Mouse (Mus musculus) small intestine, adult 2 months (tissue): ENCODE results near the gene Rragb. TPM values are rescaled to one million over a fixed set of nuclear protein-coding genes. Genes with fewer than 3 reads are reported as not detected.
"Not testable (repeated sequence)": the region's sequence is repeated elsewhere in the genome, so short reads cannot be mapped to it uniquely, and the experiment has no call there.

Experiments used
- H3K27ac ChIP-seq: fragments of 200-500 bp; 2 replicates; pipeline ENCODE4 v1.5.1; 2012; ENCODE audit warnings: low read depth, low read length, control low read depth, inconsistent platforms; ENCODE audit not compliant: insufficient read depth
- H3K27me3 ChIP-seq: fragments of 200-500 bp; 2 replicates; pipeline ENCODE4 v1.6.1; 2012; ENCODE audit warnings: mild to moderate bottlenecking, moderate library complexity, low read length, inconsistent platforms; ENCODE audit not compliant: control insufficient read depth, insufficient read depth
- H3K36me3 ChIP-seq: fragments of 200-500 bp; 2 replicates; pipeline ENCODE4 v1.6.1; 2012; ENCODE audit warnings: mild to moderate bottlenecking, low read length, control low read depth, inconsistent platforms; ENCODE audit not compliant: control insufficient read depth, insufficient read depth
- H3K4me1 ChIP-seq: fragments of 200-500 bp; 2 replicates; pipeline ENCODE4 v1.6.1; 2012; ENCODE audit warnings: low read length, inconsistent platforms, mixed read lengths; ENCODE audit not compliant: control insufficient read depth, insufficient read depth, insufficient read length
- H3K4me3 ChIP-seq: fragments of 200-500 bp; 2 replicates; pipeline ENCODE4 v1.5.1; 2012; ENCODE audit warnings: low read depth, mild to moderate bottlenecking, control low read depth, inconsistent platforms, low read length, moderate library complexity
- CTCF ChIP-seq: fragments of 200-500 bp; IDR thresholded peaks from 2 replicates; pipeline ENCODE4 v1.5.1; 2012; ENCODE audit warnings: low read depth, mild to moderate bottlenecking, control low read depth, inconsistent platforms, low read length, moderate library complexity, mixed read lengths; ENCODE audit not compliant: insufficient replicate concordance, insufficient read length; ENCODE audit errors: extremely low read depth
- POLR2A ChIP-seq: fragments of 200-500 bp; IDR thresholded peaks from 2 replicates; pipeline ENCODE4 v1.6.1; 2012; ENCODE audit warnings: low read depth, mild to moderate bottlenecking, control low read depth, inconsistent platforms, low read length, moderate library complexity
- WGBS: fragments of 180-500 bp; shearing (Covaris S2); methylation state at CpG from one replicate; pipeline ENCODE4 v1.1.7; 2018; 5-methylcytosine and 5-hydroxymethylcytosine counted together
- polyA plus RNA-seq: library from polyadenylated mRNA; depleted of rRNA; stranded (reverse); fragments of >200 nt; gene quantifications from 2 replicates; pipeline ENCODE4 v1.2.3, GENCODE M21; 2012; rRNA removed

Gene Rragb
- polyA plus RNA-seq, 1 experiment, result 0.20 TPM

- no peaks in the 10 kb centered on the region for H3K4me1 ChIP-seq
- TF ChIP-seq CTCF (no peak), POLR2A (no peak)
- WGBS, result 18% methylated on average over 2 of the region's 2 CpGs
Measured at GRCm38 (mm10) chrX:153182221-153182620, 42.4 kb downstream of the Rragb start.

GRCm38 (mm10) chrX:153199185-153199584 lies 59.4 kb downstream of the Rragb start:
- WGBS, result 67% methylated on average over 2 of the region's 2 CpGs
- H3K27ac ChIP-seq, H3K27me3 ChIP-seq, H3K4me1 ChIP-seq, H3K36me3 ChIP-seq, H3K4me3 ChIP-seq: not testable (repeated sequence)

More at GRCm38 (mm10) chrX:153182221-153182620, 42.4 kb downstream of the Rragb start:
- Histone ChIP-seq H3K27ac (no peak overlapping the region), H3K27me3 (no peaks in the 10 kb centered on the region), H3K36me3 (no peaks in the 10 kb centered on the region), H3K4me3 (no peak overlapping the region)

- TF ChIP-seq CTCF, result no peak
- no peak for TF ChIP-seq POLR2A
- no peaks in the 10 kb centered on the region for H3K4me1 ChIP-seq
- 75% methylated on average over 1 of the region's 1 CpGs for WGBS
- no peak overlapping the region for H3K27ac ChIP-seq
- H3K36me3 ChIP-seq, result no peaks in the 10 kb centered on the region
- no peaks in the 10 kb centered on the region for H3K27me3 ChIP-seq
- no peak overlapping the region for H3K4me3 ChIP-seq
Measured at GRCm38 (mm10) chrX:153211101-153211500, 71.3 kb downstream of the Rragb start.

Other genes starting within 250 kb of the Rragb start
- not detected in 2 replicates for gene Usp51, start 133.5 kb upstream of the Rragb start, polyA plus RNA-seq
- gene Mageh1, start 102.4 kb upstream of the Rragb start, polyA plus RNA-seq, result 0.62 and 1.1 TPM in 2 replicates
- not detected in 2 replicates for gene Foxr2, start 21.2 kb upstream of the Rragb start, polyA plus RNA-seq
- 0.09 and 0.20 TPM in 2 replicates for gene Klf8, start 97.5 kb downstream of the Rragb start, polyA plus RNA-seq